Mouse (Mus musculus): ENCODE measurements around the gene Neurog1. TPM values are rescaled to one million over a fixed set of nuclear protein-coding genes. Genes with fewer than 3 reads are reported as not detected.

Gene Neurog1
- not detected in 2 replicates for total RNA-seq (2014; fragmentation: Nextera tagmentation)
- not detected in 2 replicates for total RNA-seq (2017)

DNA sequence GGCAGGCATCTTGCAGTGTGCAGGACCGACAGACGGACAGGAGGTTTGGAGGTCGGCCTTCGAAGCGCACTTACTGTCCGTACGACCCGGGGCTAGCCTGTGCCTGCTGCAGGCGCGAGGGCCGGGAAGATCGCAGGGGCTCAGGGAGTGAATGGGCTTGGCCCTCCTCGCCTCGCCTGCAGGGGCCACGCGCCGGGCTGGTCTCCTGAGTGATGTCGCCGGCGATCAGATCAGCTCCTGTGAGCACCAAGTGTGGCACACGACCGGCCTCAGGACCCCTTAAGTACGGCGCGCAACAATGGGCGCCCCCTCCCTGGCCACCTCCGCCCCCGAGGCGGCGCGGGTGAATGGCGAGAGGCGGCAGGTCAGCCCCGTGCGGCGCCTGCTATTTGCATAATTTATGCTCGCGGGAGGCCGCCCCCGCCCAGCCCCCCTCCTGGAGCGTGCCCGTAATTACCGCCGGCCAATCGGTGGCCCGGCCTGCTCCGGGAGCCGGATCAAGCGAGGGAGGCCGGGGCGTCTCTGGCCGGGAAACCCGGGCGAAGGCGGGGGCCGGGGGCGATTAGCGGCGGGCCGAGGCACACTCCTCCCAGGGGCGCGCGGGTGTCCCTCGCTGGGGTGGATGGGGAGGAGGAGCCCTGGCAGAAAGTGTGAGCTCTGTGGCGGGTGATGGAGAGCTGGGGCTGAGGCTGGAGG, at the start of gene Neurog1:
Neurog1 (minus strand) TSS at position 240 of the 696 bp plus-strand sequence.
- peak; percentile 31; the same call in 1 of the 2 replicates for ATAC-seq (replicated peaks; ENCODE audit: poor library complexity, severe bottlenecking)

DNA sequence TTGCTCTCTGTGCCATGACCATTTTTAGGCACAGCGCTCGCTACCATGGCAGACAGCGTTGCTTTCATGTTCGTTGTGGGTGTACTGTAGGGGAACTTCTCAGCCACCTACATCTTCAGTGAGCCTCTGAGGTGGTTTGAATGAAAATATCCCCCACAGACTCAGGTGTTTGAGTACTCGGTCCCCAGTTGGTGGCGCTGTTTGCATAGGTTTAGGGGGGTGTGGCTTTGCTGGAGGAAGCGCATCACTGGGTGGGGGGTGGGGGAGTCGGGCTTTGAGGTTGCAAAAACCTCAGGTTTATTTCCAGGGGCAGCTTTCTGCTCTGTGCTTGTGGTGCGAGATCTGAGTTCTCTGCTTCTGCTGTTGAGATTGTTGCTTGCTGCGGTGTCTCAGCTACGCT, 47.4 kb upstream of the Neurog1 start:
- ATAC-seq (replicated peaks; ENCODE audit: poor library complexity, severe bottlenecking) = no peak

DNA sequence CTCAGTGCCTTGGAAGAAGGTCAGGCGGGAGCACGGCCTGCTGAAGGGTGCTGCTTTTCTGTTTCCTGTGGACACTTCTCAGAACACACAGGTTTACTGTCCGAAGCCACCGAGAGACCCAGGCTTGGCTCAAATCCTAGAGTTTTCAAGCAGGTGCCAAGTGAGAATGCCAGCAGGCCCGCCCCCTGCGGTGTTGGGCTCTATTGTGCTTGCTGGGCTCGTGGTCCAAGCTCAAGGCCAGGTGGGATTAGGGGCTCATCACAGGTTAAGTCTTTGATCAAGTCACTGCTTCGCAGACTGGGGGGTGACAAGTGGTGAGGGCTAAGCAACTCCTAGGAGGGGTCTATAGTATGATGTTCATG, 44.7 kb upstream of the Neurog1 start:
- ATAC-seq (replicated peaks; ENCODE audit: poor library complexity, severe bottlenecking) = no peak

DNA sequence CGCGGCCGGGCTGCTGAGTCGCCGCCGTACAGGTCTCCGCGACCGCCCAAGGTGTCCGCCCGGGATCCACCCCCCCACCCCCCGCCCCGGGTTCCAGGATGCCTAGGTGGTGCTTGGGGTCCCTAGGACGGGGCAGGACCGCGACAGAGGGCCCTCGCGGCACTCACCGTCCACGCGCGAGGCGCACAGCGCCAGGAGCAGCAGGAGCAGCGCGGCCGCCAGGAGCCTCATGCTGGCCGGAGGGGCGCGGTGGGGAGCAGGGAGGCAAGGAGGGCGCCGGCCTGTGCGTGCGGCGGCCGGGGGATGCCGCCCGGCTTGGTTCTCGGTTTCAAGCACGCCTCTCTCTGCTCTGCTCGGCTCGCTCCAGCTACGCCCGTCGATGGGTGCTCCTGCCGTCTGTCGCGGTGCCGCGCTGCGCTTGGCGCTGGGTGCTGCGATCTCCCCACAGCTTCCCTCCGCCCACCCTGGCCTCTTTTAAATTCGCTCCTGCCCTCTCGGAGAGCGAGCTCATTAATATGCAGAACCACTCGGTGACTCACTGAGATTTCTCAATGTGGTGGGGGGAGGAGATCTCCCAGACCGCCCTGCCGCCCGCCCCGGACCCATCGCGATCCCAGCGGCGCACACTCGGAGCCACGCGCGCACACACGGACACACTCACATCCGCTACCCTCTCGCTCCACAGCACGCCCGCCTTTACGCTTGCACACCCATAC, 44.1 kb upstream of the Neurog1 start, which contains the start of gene Cxcl14:
Cxcl14 (minus strand) TSS at position 609 of the 716 bp plus-strand sequence.
- peak; percentile 55 for ATAC-seq (replicated peaks; ENCODE audit: poor library complexity, severe bottlenecking)

DNA sequence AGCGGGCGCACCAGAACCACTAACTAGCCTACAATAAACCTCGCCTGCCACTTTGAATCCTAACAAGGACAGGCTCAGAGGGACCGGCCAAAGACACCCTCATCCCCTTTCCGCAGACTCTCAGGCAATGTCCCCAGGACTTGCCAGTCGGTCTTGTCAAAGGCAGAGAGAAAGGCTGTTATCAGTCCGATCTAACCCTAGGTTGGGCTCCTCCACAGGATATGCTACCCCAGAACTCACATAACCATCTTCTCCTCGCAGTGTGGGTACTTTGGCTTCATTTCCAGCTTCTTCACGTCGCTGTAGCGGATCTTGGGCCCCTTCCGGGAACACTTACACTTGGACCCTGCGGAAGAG, 43.6 kb upstream of the Neurog1 start:
- no peak for ATAC-seq (replicated peaks; ENCODE audit: poor library complexity, severe bottlenecking)

DNA sequence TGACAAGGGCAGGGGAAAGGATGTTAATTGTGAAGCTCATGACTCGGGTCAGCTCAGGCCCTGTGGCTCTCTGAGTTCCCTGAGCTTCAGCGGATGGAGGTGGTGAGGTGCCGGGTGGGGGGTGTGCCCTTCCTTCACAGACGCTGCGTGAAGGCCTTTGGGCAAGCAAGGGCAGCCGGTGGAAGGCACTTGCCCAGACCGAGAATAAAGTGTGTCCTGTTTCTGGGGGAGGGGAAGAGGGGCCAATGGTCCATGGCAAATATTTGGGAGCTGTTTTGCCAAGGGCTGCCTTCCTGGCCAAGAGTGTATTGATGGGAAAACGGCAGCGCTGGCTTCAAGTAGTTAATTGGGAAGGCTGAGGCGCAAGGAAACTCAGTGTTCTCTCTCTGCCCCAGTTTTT, 42.9 kb upstream of the Neurog1 start:
- no peak for ATAC-seq (replicated peaks; ENCODE audit: poor library complexity, severe bottlenecking)

DNA sequence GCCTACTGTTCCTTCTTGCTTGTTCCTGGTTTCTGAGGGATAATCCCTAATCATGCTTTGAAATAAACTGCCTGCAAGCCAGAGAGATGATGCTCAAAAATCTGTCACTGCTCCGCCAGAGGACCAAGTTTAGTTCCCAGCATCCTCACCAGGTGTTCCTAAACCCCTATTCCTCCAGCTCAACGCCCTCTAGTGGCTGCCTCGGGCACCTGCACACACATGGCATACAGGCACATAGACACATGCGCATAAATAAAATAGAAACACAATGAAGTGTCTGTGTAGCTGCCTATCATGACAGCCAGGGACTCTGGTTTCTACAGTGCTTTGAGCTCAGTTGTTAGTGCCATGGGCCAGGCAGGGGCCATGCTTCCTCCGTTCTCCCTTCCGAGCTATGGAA, 38.0 kb upstream of the Neurog1 start:
- ATAC-seq (replicated peaks; ENCODE audit: poor library complexity, severe bottlenecking) = no peak

DNA sequence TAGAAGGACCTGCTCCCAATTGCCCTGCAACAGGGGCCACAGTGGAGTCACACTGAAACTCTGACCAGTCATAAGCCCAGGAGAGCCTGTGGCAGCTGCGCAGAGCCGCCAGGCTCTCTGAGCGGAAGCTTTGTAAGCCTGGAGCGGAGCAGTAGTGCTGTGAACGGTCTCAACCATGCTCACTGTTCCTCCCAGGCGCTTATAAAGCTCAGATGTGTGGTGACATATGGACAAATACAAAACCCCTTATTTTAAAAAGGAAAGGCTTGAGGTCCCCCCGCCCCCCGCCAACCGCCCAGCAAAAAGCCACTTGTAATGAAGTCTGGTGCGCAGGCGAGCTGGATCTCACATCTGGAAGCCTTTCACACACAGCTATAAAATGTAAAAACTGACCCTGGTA, 37.3 kb upstream of the Neurog1 start:
- no peak for ATAC-seq (replicated peaks; ENCODE audit: poor library complexity, severe bottlenecking)

DNA sequence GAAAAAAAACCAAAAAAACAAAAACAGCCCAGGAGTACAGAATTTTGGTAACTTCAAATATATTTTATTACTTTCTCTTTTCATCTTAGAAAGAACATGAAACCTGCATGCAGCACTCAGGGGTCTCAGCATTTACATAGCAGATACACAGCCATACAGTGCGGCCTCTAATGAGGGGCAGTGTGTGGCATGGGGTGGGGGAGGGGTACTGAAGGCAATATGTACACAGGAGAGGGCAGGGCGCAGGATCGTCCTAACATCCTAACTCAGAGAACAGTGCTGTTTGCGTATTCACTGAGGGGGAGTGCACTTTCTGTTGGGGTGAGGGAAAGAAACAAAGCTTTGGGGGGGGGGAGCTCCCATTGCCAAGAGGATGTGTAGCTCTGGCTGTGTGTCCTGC, 36.6 kb upstream of the Neurog1 start:
- no peak for ATAC-seq (replicated peaks; ENCODE audit: poor library complexity, severe bottlenecking)

DNA sequence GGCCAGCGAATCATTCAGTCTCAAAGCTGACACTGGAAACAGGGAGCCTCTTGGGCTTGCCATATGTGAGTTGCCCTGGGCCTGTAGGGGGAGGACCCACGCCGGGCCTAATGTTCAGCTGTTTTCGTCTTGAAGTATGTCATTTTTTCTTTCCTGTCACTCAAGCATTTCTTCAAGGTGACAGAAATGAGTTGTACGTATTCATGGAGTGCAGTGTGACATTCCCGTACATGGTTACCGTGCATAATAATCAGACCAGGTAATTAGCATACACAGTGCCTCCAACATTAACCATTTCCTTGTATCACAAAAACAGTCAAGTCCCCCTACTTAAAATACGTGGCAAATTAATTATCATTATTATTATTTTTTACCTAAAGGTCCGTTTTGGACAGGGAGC, 35.1 kb upstream of the Neurog1 start:
- ATAC-seq (replicated peaks; ENCODE audit: poor library complexity, severe bottlenecking) = no peak

DNA sequence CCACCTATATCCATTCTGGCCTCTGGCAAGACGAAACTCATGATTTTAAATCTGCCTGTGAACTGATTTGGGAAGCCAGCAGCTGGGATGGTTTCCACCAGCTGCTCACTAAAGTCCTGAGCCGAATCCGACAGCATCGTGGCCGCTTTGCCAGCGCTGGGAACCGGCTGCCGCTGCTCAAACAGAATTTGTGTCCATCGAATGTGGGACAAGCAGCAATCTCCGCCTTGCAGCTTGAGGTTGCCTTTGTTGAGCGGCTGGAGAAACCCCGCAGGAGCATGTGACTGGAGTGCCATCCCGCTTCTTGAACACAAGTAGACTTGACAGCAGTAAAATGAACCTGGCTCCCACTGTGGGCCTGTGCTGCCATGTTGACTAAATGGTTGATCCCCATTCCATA, 31.4 kb upstream of the Neurog1 start:
- no peak for ATAC-seq (replicated peaks; ENCODE audit: poor library complexity, severe bottlenecking)

DNA sequence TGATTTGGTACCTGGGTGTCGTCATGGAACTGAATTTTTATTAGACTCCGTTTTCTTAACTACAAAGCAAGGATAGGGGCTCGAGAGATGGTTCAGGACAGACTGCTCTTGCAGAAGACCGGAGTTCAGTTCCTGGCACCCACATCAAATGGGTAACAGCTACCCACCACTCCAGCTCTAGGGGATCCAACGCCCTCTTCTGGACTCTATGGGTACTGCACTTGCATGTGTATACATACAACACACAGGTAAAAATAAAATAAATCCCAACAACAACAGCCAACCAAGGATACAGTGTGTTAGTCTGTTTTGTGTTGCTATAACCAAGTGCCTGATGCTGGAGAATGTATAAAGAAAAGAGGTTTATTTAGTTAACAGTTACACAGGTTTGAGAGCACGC, 28.4 kb upstream of the Neurog1 start:
- no peak for ATAC-seq (replicated peaks; ENCODE audit: poor library complexity, severe bottlenecking)

DNA sequence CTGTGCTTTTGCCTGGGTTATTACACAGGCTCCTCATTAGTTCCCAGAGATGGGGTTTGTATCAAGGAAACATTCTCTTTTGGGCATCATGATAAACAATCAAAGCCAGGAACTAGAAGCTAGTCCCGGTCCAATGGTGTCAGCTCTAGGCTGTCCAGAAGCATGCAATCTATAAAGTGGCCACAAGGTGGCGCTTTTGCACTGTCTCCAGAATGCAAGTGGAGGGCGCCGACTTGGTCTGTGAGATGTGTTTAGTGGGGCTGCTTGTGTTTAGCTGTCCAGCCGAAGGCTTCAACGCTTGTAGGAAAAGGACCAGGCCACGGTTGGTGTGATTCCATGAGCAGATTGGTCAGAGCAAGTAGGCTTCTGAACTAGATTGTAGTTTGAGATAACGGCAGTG, 27.5 kb upstream of the Neurog1 start:
- ATAC-seq (replicated peaks; ENCODE audit: poor library complexity, severe bottlenecking) = peak; percentile 74

DNA sequence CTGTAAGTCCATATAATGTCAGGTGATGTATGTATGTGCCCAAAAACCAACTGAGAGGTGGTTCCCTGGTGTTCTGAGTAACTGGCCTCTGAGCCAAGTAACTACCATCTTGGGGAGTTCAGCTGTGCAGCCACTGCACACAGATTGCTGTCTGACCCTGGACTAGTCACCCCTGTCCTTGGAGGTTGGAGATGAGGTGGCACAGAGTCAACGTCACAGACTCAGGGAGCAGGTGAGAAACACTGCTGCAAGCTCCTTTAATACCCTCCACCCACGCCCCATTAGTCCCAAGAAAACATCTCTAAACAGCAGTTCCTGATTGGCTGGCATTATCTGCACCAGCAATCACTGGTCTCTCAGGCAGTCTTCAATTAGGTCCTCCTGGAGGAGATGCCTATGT, 23.2 kb upstream of the Neurog1 start:
- no peak for ATAC-seq (replicated peaks; ENCODE audit: poor library complexity, severe bottlenecking)

DNA sequence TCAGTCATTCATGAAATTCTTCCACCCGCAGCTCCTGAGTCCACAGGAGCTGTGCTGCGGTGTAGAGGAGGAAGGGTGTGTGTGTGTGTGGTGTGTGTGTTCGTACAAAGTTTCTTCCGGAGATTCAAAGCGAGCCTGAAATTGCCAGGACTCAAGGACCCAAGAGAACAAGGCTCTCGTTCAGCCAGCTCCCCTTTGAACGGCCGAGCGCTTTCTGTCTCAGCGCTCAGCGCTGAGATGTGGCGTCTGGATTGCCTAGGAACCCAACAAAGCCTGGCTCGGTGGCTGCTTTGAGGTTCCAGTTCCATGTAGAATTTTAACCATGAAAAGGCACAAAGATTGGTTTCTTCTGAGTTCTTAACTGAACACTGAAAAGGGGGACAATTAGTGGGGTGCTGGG, 18.2 kb upstream of the Neurog1 start:
- ATAC-seq (replicated peaks; ENCODE audit: poor library complexity, severe bottlenecking) = no peak

DNA sequence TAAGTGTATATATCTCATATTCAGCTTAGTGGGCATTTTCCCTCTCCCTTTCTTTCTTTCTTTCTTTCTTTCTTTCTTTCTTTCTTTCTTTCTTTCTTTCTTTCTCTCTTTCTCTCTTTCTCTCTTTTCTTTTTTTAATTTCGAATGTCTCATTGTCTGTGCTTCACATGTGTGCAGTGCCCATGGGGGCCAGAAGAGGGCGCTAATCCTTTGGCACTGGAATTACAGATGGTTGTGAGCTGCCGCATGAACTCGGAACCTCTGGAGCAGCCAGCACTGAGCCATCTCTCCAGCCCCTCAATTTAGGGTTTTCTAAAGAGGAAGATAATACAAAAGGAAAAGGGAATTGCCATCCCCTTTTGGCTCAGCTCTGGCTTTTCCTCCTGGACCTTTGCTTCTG, 15.4 kb upstream of the Neurog1 start:
- no peak for ATAC-seq (replicated peaks; ENCODE audit: poor library complexity, severe bottlenecking)

DNA sequence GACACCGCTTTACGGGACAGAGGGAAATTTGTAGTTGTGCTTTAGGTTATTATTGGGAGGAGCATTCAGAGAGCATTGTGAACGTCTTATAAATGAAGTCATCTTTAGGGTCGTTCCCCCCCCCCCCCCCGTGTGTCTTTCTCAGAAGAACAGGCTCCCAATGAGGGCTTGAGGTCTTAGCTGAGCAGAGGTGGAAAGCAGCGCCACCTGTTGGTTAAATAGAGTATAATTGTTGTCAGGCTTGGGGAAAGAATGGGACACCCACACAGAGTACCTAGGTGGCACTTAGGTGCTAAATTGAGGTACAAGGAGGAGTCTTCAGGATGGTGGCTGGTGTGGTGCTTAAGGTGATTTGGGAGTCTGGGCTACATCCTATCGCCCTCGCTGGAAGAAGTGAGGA, 14.5 kb upstream of the Neurog1 start:
- peak; percentile 59 for ATAC-seq (replicated peaks; ENCODE audit: poor library complexity, severe bottlenecking)

DNA sequence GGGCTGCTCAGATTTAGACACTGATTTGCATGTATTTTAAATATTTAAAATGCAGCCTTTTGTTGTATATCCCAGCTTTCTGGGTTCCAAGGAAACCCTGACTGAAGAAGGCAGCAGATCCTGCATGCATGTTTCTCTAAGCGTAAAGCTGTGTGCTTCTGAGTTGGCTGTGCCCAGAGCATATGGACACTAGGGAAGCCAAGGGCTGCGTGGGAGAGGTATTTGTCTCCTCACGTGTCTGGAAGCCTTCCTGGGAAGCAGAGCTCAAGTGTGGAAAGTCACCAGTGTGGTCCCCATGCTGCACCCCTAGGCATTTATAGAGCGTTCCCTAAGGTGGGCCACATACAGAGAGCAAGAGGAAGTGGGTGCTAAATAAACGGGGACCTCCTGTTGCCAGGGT, 13.7 kb upstream of the Neurog1 start:
- ATAC-seq (replicated peaks; ENCODE audit: poor library complexity, severe bottlenecking) = no peak

DNA sequence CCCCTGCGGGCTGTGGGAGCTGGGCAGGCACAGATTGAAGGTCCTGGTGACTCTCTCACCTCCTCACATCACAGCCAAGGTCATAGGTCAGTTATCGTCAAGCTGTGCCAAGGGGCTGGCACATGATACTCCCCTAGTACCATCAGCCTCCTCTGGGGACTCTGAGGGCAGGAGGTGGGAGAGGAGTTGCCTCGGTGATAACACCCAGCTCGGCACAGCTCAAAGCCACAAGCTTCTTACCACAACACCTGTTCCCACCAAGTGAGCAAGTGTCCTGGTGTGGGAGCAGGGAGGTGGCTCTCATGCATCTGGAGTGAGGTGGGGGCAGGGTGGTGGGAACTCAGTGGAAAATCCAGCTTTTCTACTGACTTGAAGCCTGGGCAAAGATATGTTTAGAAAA, 10.3 kb upstream of the Neurog1 start:
- no peak for ATAC-seq (replicated peaks; ENCODE audit: poor library complexity, severe bottlenecking)

DNA sequence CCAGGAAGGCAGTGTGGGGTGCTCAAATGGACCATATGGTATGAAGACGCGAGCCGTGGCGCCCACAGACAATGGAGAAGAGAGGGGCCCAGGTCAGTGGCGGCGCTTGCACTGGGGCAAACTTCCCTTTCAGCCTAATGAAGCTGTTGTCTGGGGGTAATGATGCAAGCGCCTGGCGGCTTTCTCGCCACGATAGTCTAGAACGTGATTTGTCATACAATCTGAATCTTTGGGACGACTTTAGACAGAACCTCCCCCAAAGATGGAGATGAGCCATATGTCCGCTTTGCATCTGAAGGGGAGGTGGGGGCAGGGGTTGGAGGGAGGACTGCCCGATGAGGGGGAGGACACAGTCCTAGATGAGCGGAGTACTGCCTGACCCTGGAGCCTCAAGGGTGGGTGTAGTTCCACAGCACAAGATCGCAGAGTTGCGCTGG, 8.4 kb upstream of the Neurog1 start:
- peak; percentile 51 for ATAC-seq (replicated peaks; ENCODE audit: poor library complexity, severe bottlenecking)

DNA sequence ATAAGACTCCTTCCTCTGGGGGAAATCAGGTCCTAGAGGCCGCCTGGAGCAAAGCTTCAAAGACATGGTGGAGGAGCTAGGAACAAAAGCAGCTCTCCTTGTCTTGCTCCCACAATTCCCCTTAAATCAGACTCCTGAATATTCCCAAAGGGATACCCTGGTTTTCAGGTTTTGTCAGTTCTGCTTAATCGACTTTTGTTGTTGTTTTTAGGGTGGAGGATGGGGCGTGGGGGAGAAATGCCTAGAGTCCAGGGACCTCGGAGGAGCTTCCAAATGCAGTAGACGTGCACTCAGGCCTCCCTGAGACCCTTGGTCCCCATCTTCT, 7.9 kb upstream of the Neurog1 start:
- ATAC-seq (replicated peaks; ENCODE audit: poor library complexity, severe bottlenecking) = no peak
